Mouse (Mus musculus): ENCODE data around the gene Lmo7.

GRCm38 (mm10) chr14:101972764-101973163 is 243.0 kb downstream of the Lmo7 start:
- TF ChIP-seq MAFK (IDR thresholded peaks at IDR 0.05; ENCODE audit: insufficient read depth, low read depth, low read length) = no peak
- no peak for TF ChIP-seq ZC3H11A (IDR thresholded peaks at IDR 0.05; ENCODE audit: borderline replicate concordance, low read depth, low read length)
